Mouse (Mus musculus) mouse embryonic stem cell (cell line): Measurements from ENCODE around the gene Sst.

ENCODE experiments used
- in situ Hi-C, 2 experiments: fragments of 300-500 bp; cut with MboI; formaldehyde crosslinking; loops; 1 replicate in 1 of 2; 3 replicates in 1 of 2; pipeline ENCODE4 v1.14.3; 2019 to 2020; ENCODE audit warnings: low sequenced_read_pairs in 2 of 2, low pct_unique_long_range_greater_than_20kb in 1 of 2, mixed read lengths in 1 of 2; ENCODE audit not compliant: unreplicated experiment in 1 of 2

Gene Sst

GRCm38 (mm10) chr16:23890636-23891035 is at the start of gene Sst:
Gene Sst (minus strand): TSS chr16:23890958.
- in situ Hi-C loops, result loop anchor here in 1 of 2 experiments (10.0 kb wide), 2 partner anchors 346 to 446 kb away; no protein-coding TSS in a partner anchor

GRCm38 (mm10) chr16:23934397-23934796 is 43.6 kb upstream of the Sst start:
- in situ Hi-C loops, result no loop called here

- in situ Hi-C loops, result no loop called here
These were observed 41.5 kb upstream of the Sst start, which contains the start of gene Rtp2 for GRCm38 (mm10) chr16:23932294-23932693. Gene Rtp2 (minus strand): TSS chr16:23932394.

- in situ Hi-C loops, result no loop called here
These were observed 40.5 kb upstream of the Sst start for GRCm38 (mm10) chr16:23931275-23931674.

- in situ Hi-C loops, result no loop called here
These were observed 39.8 kb upstream of the Sst start for GRCm38 (mm10) chr16:23930426-23931073.

- in situ Hi-C loops, result no loop called here
These were observed 36.8 kb upstream of the Sst start for GRCm38 (mm10) chr16:23927301-23928114.

GRCm38 (mm10) chr16:23922906-23923305 is 32.1 kb upstream of the Sst start:
- in situ Hi-C loops, result loop anchor here in 1 of 2 experiments (25.0 kb wide), 1 partner anchor 811 kb away; the partner anchor contains the start of gene Eif4a2

- in situ Hi-C loops, result loop anchor here in 1 of 2 experiments (25.0 kb wide), 1 partner anchor 809 kb away; the partner anchor contains the start of gene Eif4a2
These were observed 30.9 kb upstream of the Sst start for GRCm38 (mm10) chr16:23921697-23922096.

- in situ Hi-C loops, result loop anchor here in 1 of 2 experiments (10.0 to 25.0 kb wide), 2 partner anchors 807 to 1125 kb away; partner anchors contain the start of gene Eif4a2
These were observed 28.7 kb upstream of the Sst start for GRCm38 (mm10) chr16:23919418-23919817.

GRCm38 (mm10) chr16:23913401-23913800 is 22.6 kb upstream of the Sst start:
- in situ Hi-C loops, result loop anchor here in 1 of 2 experiments (10.0 to 25.0 kb wide), 2 partner anchors 801 to 1131 kb away; partner anchors contain the start of gene Eif4a2

GRCm38 (mm10) chr16:23912741-23913140 is 22.0 kb upstream of the Sst start:
- in situ Hi-C loops, result loop anchor here in 1 of 2 experiments (10.0 to 25.0 kb wide), 2 partner anchors 800 to 1132 kb away; partner anchors contain the start of gene Eif4a2

- in situ Hi-C loops, result loop anchor here in 1 of 2 experiments (25.0 kb wide), 1 partner anchor 797 kb away; the partner anchor contains the start of gene Eif4a2
These were observed 18.2 kb upstream of the Sst start for GRCm38 (mm10) chr16:23909015-23909354.

- in situ Hi-C loops, result loop anchor here in 1 of 2 experiments (25.0 kb wide), 1 partner anchor 796 kb away; the partner anchor contains the start of gene Eif4a2
These were observed 17.6 kb upstream of the Sst start for GRCm38 (mm10) chr16:23908076-23909014.

GRCm38 (mm10) chr16:23906586-23906985 is 15.8 kb upstream of the Sst start:
- in situ Hi-C loops, result loop anchor here in 1 of 2 experiments (25.0 kb wide), 1 partner anchor 794 kb away; the partner anchor contains the start of gene Eif4a2

GRCm38 (mm10) chr16:23901411-23901810 is 10.7 kb upstream of the Sst start:
- in situ Hi-C loops, result loop anchor here in 1 of 2 experiments (25.0 kb wide), 1 partner anchor 789 kb away; the partner anchor contains the start of gene Eif4a2

GRCm38 (mm10) chr16:23900061-23900460 is 9.3 kb upstream of the Sst start:
- in situ Hi-C loops, result loop anchor here in 1 of 2 experiments (25.0 kb wide), 1 partner anchor 788 kb away; the partner anchor contains the start of gene Eif4a2

- in situ Hi-C loops, result loop anchor here in 1 of 2 experiments (10.0 kb wide), 2 partner anchors 354 to 454 kb away; no protein-coding TSS in a partner anchor
These were observed 8.1 kb upstream of the Sst start for GRCm38 (mm10) chr16:23898840-23899239.
